Mouse (Mus musculus) MEL (cell line): ENCODE data around the gene Zbtb20.

Experiments used
- BHLHE40 ChIP-seq: IDR thresholded peaks from 2 replicates; pipeline ENCODE4 v1.6.1; 2012; ENCODE audit warnings: low read depth, mild to moderate bottlenecking, inconsistent platforms, low read length, improper control_type of control experiment, borderline replicate concordance
- E2F4 ChIP-seq: IDR thresholded peaks from 2 replicates; pipeline ENCODE4 v1.6.1; 2011; ENCODE audit warnings: low read depth, low read length, improper control_type of control experiment, borderline replicate concordance
- EP300 ChIP-seq, 2 experiments: IDR thresholded peaks; 2 replicates each; pipeline ENCODE4 v1.6.1; 2011; ENCODE audit warnings: improper control_type of control experiment in 2 of 2, low read length in 2 of 2, low read depth in 1 of 2, mild to moderate bottlenecking in 1 of 2
- ETS1 ChIP-seq: IDR thresholded peaks from 2 replicates; pipeline ENCODE4 v1.6.1; 2012; ENCODE audit warnings: low read depth, mild to moderate bottlenecking, inconsistent platforms, low read length, improper control_type of control experiment, moderate library complexity
- GATA1 ChIP-seq: IDR thresholded peaks from 2 replicates; pipeline ENCODE4 v1.6.1; 2011; ENCODE audit warnings: low read depth, low read length, improper control_type of control experiment
- MYC ChIP-seq: IDR thresholded peaks from 2 replicates; pipeline ENCODE4 v1.6.1; 2011; ENCODE audit warnings: low read depth, mild to moderate bottlenecking, low read length, improper control_type of control experiment, moderate library complexity
- NELFE ChIP-seq: IDR thresholded peaks from 2 replicates; pipeline ENCODE4 v1.6.1; 2011; ENCODE audit warnings: low read depth, low read length, improper control_type of control experiment
- POLR2A ChIP-seq, 2 experiments: IDR thresholded peaks; 2 replicates each; pipeline ENCODE4 v1.6.1; 2011 to 2012; ENCODE audit warnings: low read length in 2 of 2, mild to moderate bottlenecking in 2 of 2, control low read depth in 1 of 2, improper control_type of control experiment in 1 of 2, low read depth in 1 of 2, moderate library complexity in 1 of 2; ENCODE audit not compliant: control insufficient read depth in 1 of 2, insufficient read depth in 1 of 2, poor library complexity in 1 of 2
- POLR2AphosphoS5 ChIP-seq: IDR thresholded peaks from 2 replicates; pipeline ENCODE4 v1.6.1; 2012; ENCODE audit warnings: low read depth, borderline replicate concordance, mild to moderate bottlenecking, inconsistent platforms, low read length, moderate library complexity, mixed read lengths
- SIN3A ChIP-seq: IDR thresholded peaks from 2 replicates; pipeline ENCODE4 v1.6.1; 2012; ENCODE audit warnings: low read length, improper control_type of control experiment, inconsistent platforms
- TCF12 ChIP-seq: IDR thresholded peaks from 2 replicates; pipeline ENCODE4 v1.6.1; 2014; ENCODE audit warnings: low read depth, mild to moderate bottlenecking, inconsistent platforms, low read length, improper control_type of control experiment, moderate library complexity
- ZNF384 ChIP-seq: IDR thresholded peaks from 2 replicates; pipeline ENCODE4 v1.6.1; 2012; ENCODE audit warnings: low read depth, mild to moderate bottlenecking, inconsistent platforms, low read length, improper control_type of control experiment

DNA sequence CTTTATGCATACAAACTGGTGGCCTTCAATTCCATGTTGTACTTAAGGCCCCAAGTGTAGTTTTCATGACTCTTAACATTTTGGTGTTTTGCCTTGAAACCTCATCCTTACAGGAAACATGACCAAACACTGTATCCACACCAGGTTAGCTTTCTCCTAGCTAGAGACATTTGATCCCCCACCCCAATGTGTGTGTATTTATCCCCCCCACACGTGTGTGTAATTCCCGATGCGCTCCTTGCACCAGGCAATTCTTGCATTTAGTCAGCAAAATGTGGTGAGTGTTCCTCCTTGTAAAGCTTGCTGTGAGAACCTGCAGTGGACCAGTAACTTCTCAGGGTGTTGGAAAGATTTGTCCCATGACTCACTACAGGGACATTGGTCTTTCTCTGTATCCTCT lies 455.8 kb downstream of the Zbtb20 start:
- no peak for TF ChIP-seq POLR2A (IDR thresholded peaks at IDR 0.05; ENCODE audit: control insufficient read depth in 1 of 2, insufficient read depth in 1 of 2, low read depth in 1 of 2, low read length in 2 of 2, poor library complexity in 1 of 2)
- no peak for TF ChIP-seq TCF12
- no peak for TF ChIP-seq NELFE
- TF ChIP-seq E2F4: no peak
- no peak for TF ChIP-seq GATA1
- TF ChIP-seq SIN3A: no peak
- no peak for TF ChIP-seq EP300 (IDR thresholded peaks at IDR 0.05; ENCODE audit: low read depth in 1 of 2, low read length in 2 of 2)
- TF ChIP-seq ZNF384: no peak
- no peak for TF ChIP-seq ETS1
- TF ChIP-seq BHLHE40: no peak
- no peak for TF ChIP-seq MYC
- TF ChIP-seq POLR2AphosphoS5: no peak
